Mouse (Mus musculus) myocyte (in vitro differentiated cells): ENCODE measurements at regions not wholly inside any gene's neighbourhood (a gene's known extent, or its start where the extent isn't known, plus 50 kb on each side); places are given as distances from the start of the nearest gene placed in this dataset.

Experiments used
- CEBPB ChIP-seq: IDR thresholded peaks from 2 replicates; pipeline ENCODE4 v1.6.1; 2011; ENCODE audit warnings: mild to moderate bottlenecking, moderate library complexity; ENCODE audit not compliant: poor library complexity, insufficient read depth, severe bottlenecking
- MAX ChIP-seq: IDR thresholded peaks from one replicate; pipeline ENCODE4 v1.6.1; 2011; ENCODE audit warnings: low read depth, mild to moderate bottlenecking, control low read depth
- POLR2A ChIP-seq: IDR thresholded peaks from one replicate; pipeline ENCODE4 v1.6.1; 2011; ENCODE audit warnings: low read depth, mild to moderate bottlenecking, control low read depth, moderate library complexity; ENCODE audit not compliant: insufficient read length
- POLR2AphosphoS2 ChIP-seq: IDR thresholded peaks from one replicate; pipeline ENCODE4 v1.6.1; 2011; ENCODE audit warnings: low read depth, control low read depth; ENCODE audit not compliant: insufficient read length
- TCF3 ChIP-seq: IDR thresholded peaks from one replicate; pipeline ENCODE4 v1.6.1; 2011; ENCODE audit warnings: low read depth, control low read depth; ENCODE audit not compliant: insufficient read length

DNA sequence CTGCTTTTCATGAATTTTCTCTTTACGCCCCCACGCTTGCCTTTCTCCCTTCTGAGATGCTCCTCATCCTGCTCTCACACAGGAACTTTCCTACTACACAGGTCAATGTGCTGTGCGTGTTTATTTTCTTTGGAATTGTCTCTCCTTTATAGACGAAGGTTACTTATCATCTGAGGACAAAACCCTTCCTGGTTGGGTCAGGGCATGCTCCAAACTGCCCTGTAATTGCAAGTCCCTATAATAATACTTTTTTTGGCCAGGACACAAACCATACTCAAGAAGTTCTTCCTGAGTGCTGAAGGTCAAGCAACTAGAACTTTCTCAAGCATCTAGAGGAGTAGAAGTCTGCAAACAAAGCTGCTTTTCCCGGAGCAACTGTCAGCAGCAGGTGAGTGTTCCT lies 1158.1 kb downstream of the 4930447A16Rik start:
- no peak for TF ChIP-seq MAX
- TF ChIP-seq POLR2A, result no peak
- TF ChIP-seq CEBPB, result no peak
- TF ChIP-seq POLR2AphosphoS2, result no peak
- no peak for TF ChIP-seq TCF3
